Mouse (Mus musculus) embryonic facial prominence, embryonic 14.5 days (tissue): ENCODE measurements around the gene Tmc4. TPM values are rescaled to one million over a fixed set of nuclear protein-coding genes. Genes with fewer than 3 reads are reported as not detected.
"Not testable (repeated sequence)": the region's sequence is repeated elsewhere in the genome, so short reads cannot be mapped to it uniquely, and the experiment has no call there.

Experiments used
- ATAC-seq: fragments of 200-750 bp; cut with Nextera tagmentation; 2 replicates; pipeline ENCODE4 v1.8.0; 2017; ENCODE audit warnings: low read depth, moderate number of reproducible peaks, moderate TSS enrichment
- DNase-seq: peaks from one replicate; pipeline ENCODE4 v3.0.0-alpha.2; 2015; ENCODE audit warnings: low spot score
- H3K27ac ChIP-seq: fragments of 300-500 bp; sonication (generic); replicated peaks from 2 replicates; pipeline ENCODE4 v1.5.1; 2014; ENCODE audit warnings: low read depth, mild to moderate bottlenecking, low read length, moderate library complexity
- H3K27me3 ChIP-seq: fragments of 300-500 bp; sonication (generic); replicated peaks from 2 replicates; pipeline ENCODE4 v1.6.1; 2014; ENCODE audit warnings: low read length; ENCODE audit not compliant: control insufficient read depth, insufficient read depth
- H3K36me3 ChIP-seq: fragments of 300-500 bp; sonication (generic); 2 replicates; pipeline ENCODE4 v1.6.1; 2014; ENCODE audit warnings: low read length, mixed read lengths; ENCODE audit not compliant: control insufficient read depth, insufficient read depth
- H3K4me1 ChIP-seq: fragments of 300-500 bp; sonication (generic); 2 replicates; pipeline ENCODE4 v1.6.1; 2014; ENCODE audit warnings: antibody characterized with exemption, low read length; ENCODE audit not compliant: control insufficient read depth, insufficient read depth
- H3K4me2 ChIP-seq: fragments of 300-500 bp; sonication (generic); 2 replicates; pipeline ENCODE4 v1.6.1; 2014; ENCODE audit warnings: low read depth, mild to moderate bottlenecking, low read length, moderate library complexity, mixed read lengths
- H3K4me3 ChIP-seq: fragments of 300-500 bp; sonication (generic); 2 replicates; pipeline ENCODE4 v1.5.1; 2014; ENCODE audit warnings: low read depth, mild to moderate bottlenecking, low read length
- H3K9ac ChIP-seq: fragments of 300-500 bp; sonication (generic); 2 replicates; pipeline ENCODE4 v1.6.1; 2014; ENCODE audit warnings: low read depth, mild to moderate bottlenecking, low read length, moderate library complexity, mixed read lengths
- H3K9me3 ChIP-seq: fragments of 300-500 bp; sonication (generic); 2 replicates; pipeline ENCODE4 v1.6.1; 2016; ENCODE audit warnings: low read length; ENCODE audit not compliant: control insufficient read depth
- WGBS: fragments of 180-500 bp; shearing (Covaris S2); extraction: QIAGEN DNeasy Blood & Tissue Kit; methylation state at CpG from one replicate; pipeline ENCODE4 v1.1.7; 2014; 5-methylcytosine and 5-hydroxymethylcytosine counted together
- polyA plus RNA-seq: library from polyadenylated mRNA; unstranded; fragments of >200 nt; fragmentation: Nextera tagmentation; extraction: Ambion mirVana; gene quantifications from 2 replicates; pipeline ENCODE4 v1.2.1, GENCODE M21; 2014

Gene Tmc4
- polyA plus RNA-seq, 1 experiment from 2014 or later: 7.6 TPM

- H3K9ac ChIP-seq: peak overlapping the region; percentile 5; the same call in 1 of the 2 replicates
- H3K27ac ChIP-seq: no peak overlapping the region
- H3K4me3 ChIP-seq: no peak overlapping the region
- DNase-seq (peak; percentile 10), ATAC-seq (no peak)
- peaks cover 38% of the 10 kb centered on the region for H3K36me3 ChIP-seq
- H3K4me2 ChIP-seq: peak overlapping the region; percentile 83
- 52% methylated on average over 4 of the region's 4 CpGs for whole genome bisulfite sequencing
- H3K9me3 ChIP-seq: no peaks in the 10 kb centered on the region
- peaks cover 4% of the 10 kb centered on the region; the same call in 1 of the 2 replicates for H3K4me1 ChIP-seq
- no peaks in the 10 kb centered on the region for H3K27me3 ChIP-seq
Measured at GRCm38 (mm10) chr7:3707027-3707426, 29.7 kb upstream of the Tmc4 start.

DNA sequence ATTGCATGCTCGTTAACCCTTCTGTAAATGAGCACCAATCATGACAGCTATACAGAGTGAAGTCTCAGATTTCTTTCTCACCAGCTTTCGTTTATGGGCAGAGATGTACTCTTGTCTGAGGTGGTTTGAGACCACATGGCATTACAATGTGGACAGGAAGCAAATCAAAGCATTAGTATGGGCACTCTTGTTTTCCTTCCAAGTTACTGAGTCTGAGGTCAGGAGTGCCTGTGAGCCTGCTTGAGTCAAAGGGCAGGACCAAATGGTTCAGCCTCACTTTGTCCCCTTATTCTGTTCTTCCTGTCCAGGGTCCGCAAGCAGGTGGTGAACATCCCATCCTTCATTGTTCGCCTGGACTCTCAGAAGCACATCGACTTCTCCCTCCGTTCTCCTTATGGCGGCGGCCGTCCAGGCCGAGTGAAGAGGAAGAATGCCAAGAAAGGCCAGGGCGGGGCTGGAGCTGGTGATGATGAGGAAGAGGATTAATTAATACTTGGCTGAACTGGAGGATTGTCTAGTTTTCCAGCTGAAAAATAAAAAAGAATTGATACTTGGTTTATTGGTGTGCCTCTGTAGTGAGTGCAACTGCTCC is 29.1 kb upstream of the Tmc4 start:
- 55% methylated on average over 11 of the region's 11 CpGs for WGBS
- Histone ChIP-seq H3K4me1 (peaks cover 4% of the 10 kb centered on the region; the same call in 1 of the 2 replicates), H3K9me3 (no peaks in the 10 kb centered on the region), H3K9ac (peak overlapping the region; percentile 92), H3K4me2 (peak overlapping the region; percentile 83), H3K36me3 (peaks cover 44% of the 10 kb centered on the region), H3K27me3 (no peaks in the 10 kb centered on the region), H3K27ac (no peak overlapping the region), H3K4me3 (peak overlapping the region; percentile 85)
- ATAC-seq (no peak), DNase-seq (no peak)

DNA sequence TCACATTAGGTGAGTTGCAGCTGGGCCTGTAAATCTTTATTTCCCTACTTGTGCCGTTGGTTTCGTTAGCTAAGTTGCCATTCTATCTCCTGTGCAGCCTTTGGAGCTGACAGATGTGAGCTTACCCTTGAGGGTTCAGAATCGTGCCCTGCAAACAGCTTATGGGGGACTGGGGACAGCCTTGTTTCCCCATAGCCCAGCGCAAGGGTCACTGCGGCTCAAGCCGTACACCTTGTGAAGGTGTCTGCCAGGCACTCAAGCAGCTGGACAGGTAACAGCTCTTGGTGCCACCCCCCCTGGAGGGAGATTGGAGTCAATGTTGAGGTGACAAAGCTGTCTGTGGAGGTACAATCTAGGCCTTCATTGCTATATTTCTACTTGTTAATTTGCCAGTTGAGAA is 28.6 kb upstream of the Tmc4 start:
- ATAC-seq (no peak), DNase-seq (no peak)
- Histone ChIP-seq H3K9me3 (no peaks in the 10 kb centered on the region), H3K27me3 (no peaks in the 10 kb centered on the region), H3K4me1 (peaks cover 4% of the 10 kb centered on the region; the same call in 1 of the 2 replicates), H3K9ac (peak overlapping the region; percentile 92), H3K27ac (no peak overlapping the region), H3K4me3 (peak overlapping the region; percentile 85), H3K36me3 (peaks cover 49% of the 10 kb centered on the region), H3K4me2 (peak overlapping the region; percentile 83)
- 30% methylated on average over 6 of the region's 6 CpGs for whole genome bisulfite sequencing

- Histone ChIP-seq H3K4me3 (peak overlapping the region; percentile 85), H3K4me2 (peak overlapping the region; percentile 83), H3K36me3 (peaks cover 50% of the 10 kb centered on the region), H3K9ac (peak overlapping the region; percentile 92), H3K27ac (peak overlapping the region; percentile 93; the same call in 1 of the 2 replicates)
- not testable (repeated sequence) for H3K9me3 ChIP-seq, ATAC-seq, H3K27me3 ChIP-seq, H3K4me1 ChIP-seq
- DNase-seq: peak; percentile 29
- WGBS: 0% methylated on average over 6 of the region's 7 CpGs
Measured at GRCm38 (mm10) chr7:3705461-3705860, 28.1 kb upstream of the Tmc4 start.

- Histone ChIP-seq H3K9me3 (no peaks in the 10 kb centered on the region), H3K9ac (peak overlapping the region; percentile 92), H3K4me3 (peak overlapping the region; percentile 85), H3K27ac (peak overlapping the region; percentile 93), H3K36me3 (peaks cover 60% of the 10 kb centered on the region), H3K4me1 (peaks cover 4% of the 10 kb centered on the region; the same call in 1 of the 2 replicates), H3K27me3 (no peaks in the 10 kb centered on the region), H3K4me2 (peak overlapping the region; percentile 83)
- ATAC-seq: peak; percentile 10; the same call in 1 of the 2 replicates
- under 1% methylated on average over 20 of the region's 20 CpGs for WGBS
- DNase-seq: no peak
Measured at GRCm38 (mm10) chr7:3704475-3704874, 27.1 kb upstream of the Tmc4 start.

- Histone ChIP-seq H3K4me1 (peaks cover 4% of the 10 kb centered on the region; the same call in 1 of the 2 replicates), H3K27me3 (no peaks in the 10 kb centered on the region), H3K27ac (peak within 1 kb of the TSS; percentile 93), H3K4me2 (peak within 1 kb of the TSS; percentile 83), H3K9me3 (no peaks in the 10 kb centered on the region), H3K36me3 (peaks cover 65% of the 10 kb centered on the region), H3K4me3 (peak within 1 kb of the TSS; percentile 85), H3K9ac (peak within 1 kb of the TSS; percentile 92)
- ATAC-seq (peak; percentile 95), DNase-seq (peak; percentile 98)
- WGBS: 1% methylated on average over 42 of the region's 42 CpGs
Measured at GRCm38 (mm10) chr7:3703879-3704441, 26.6 kb upstream of the Tmc4 start, which contains the start of gene Rps9. TSS of gene Rps9 (plus strand) at chr7:3703993.

- ATAC-seq (peak; percentile 41), DNase-seq (no peak)
- H3K9ac ChIP-seq: peak overlapping the region; percentile 92
- H3K27ac ChIP-seq: peak overlapping the region; percentile 57
- no peaks in the 10 kb centered on the region for H3K9me3 ChIP-seq
- peaks cover 4% of the 10 kb centered on the region; the same call in 1 of the 2 replicates for H3K4me1 ChIP-seq
- no peaks in the 10 kb centered on the region for H3K27me3 ChIP-seq
- peak overlapping the region; percentile 85 for H3K4me3 ChIP-seq
- peaks cover 72% of the 10 kb centered on the region for H3K36me3 ChIP-seq
- H3K4me2 ChIP-seq: peak overlapping the region; percentile 83
- WGBS: 21% methylated on average over 6 of the region's 6 CpGs
Measured at GRCm38 (mm10) chr7:3703148-3703878, 26.0 kb upstream of the Tmc4 start.

GRCm38 (mm10) chr7:3698471-3698870 is 21.1 kb upstream of the Tmc4 start:
- no peaks in the 10 kb centered on the region for H3K9me3 ChIP-seq
- no peak for DNase-seq
- H3K9ac ChIP-seq: no peak overlapping the region
- H3K4me1 ChIP-seq: peaks cover 5% of the 10 kb centered on the region
- no peak overlapping the region for H3K4me2 ChIP-seq
- H3K27me3 ChIP-seq: no peaks in the 10 kb centered on the region
- no peak overlapping the region for H3K4me3 ChIP-seq
- 95% methylated on average over 6 of the region's 6 CpGs for WGBS
- ATAC-seq: no peak
- peaks cover 61% of the 10 kb centered on the region for H3K36me3 ChIP-seq
- H3K27ac ChIP-seq: no peak overlapping the region
